Mouse (Mus musculus): Measurements from ENCODE around the gene Alkbh7.

DNA sequence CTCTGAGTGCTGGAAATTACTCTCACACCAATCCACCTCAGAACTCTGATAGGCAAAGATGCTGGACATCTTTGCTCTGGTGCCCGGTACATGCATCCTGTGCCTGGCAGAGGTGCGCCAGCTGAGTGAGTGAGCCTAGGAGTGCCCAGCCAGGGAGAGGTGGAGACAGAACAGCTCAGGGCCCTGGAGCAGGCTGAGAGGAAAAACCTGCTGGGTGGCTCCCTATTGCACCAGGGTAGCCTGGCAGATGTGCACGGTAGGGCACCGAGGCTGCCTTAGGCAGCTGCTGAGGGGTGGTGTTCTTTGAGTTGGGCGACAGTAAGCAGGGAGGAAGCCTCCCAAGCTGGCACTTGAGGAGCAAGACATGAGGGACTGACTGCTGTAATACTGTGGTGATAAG, 15.1 kb upstream of the Alkbh7 start, which contains the start of gene Acer1:
- TF ChIP-seq CTCF (IDR thresholded peaks at IDR 0.05; ENCODE audit: low read depth, low read length) = no peak
- TF ChIP-seq POLR2A (IDR thresholded peaks at IDR 0.05; ENCODE audit: extremely low read depth, insufficient read depth, low read length) = no peak

Measured in liver, adult 2 months (tissue).